9 mouse cellular contexts compared by ENCODE assay signal in the genomic region with DNA sequence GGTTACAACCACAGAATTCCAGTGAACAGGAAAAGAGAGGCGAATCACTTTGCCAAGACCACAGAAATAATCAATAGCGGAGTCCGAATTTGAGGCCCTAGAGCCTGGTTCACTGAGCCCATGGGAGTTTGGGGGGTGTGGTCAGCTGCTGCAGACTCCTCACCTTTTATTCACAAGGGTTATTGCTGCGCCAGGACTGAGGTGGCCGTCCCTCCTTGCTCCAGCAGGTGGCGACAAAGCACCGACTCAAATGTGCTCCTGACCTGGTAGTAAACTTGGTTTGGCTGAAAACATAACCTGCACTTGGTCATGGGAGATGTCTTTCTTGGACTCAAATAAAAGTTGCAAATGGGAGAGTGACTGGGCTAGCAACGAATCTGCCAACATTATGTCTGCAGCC. TPM values are rescaled to one million over a fixed set of nuclear protein-coding genes. Genes with fewer than 3 reads are reported as not detected.
DNase-seq lines count a peak whose midpoint lies in the region; ATAC-seq and TF ChIP-seq lines count a peak whose summit lies in the region.
"Had no signal": no experiment of that assay in that cellular context is flagged by ENCODE, and none has a peak within 500 bp of the region (broad histone marks: within the 10 kb centered on the region; RNA-seq: fewer than 3 reads in every experiment).

No protein-coding gene starts in this region.

- H3K27ac ChIP-seq in forebrain, embryonic 12.5 days = no peak overlapping the region
- H3K27ac ChIP-seq in hindbrain, embryonic 10.5 days = no peak overlapping the region
- H3K27ac ChIP-seq in layer of hippocampus, adult 2 months = no peak overlapping the region
- H3K27ac ChIP-seq in lung, postnatal 0 days (ENCODE audit: low read length) = no peak overlapping the region
- H3K27ac ChIP-seq: heart, embryonic 15.5 days had no signal

- TF ChIP-seq EP300 in lung, postnatal 0 days (IDR thresholded peaks at IDR 0.05) = no peak

- no peak overlapping the region for H3K4me3 ChIP-seq in forebrain, embryonic 12.5 days (replicated peaks)
- no peak overlapping the region for H3K4me3 ChIP-seq in hindbrain, embryonic 10.5 days
- H3K4me3 ChIP-seq in layer of hippocampus, adult 2 months = no peak overlapping the region
- H3K4me3 ChIP-seq in lung, postnatal 0 days (ENCODE audit: low read depth, low read length) = no peak overlapping the region
- H3K4me3 ChIP-seq: heart, embryonic 15.5 days had no signal

- no peaks in the 10 kb centered on the region for H3K9me3 ChIP-seq in forebrain, embryonic 12.5 days
- no peaks in the 10 kb centered on the region for H3K9me3 ChIP-seq in hindbrain, embryonic 10.5 days
- H3K9me3 ChIP-seq in lung, postnatal 0 days (ENCODE audit: low read length) = no peaks in the 10 kb centered on the region
- H3K9me3 ChIP-seq: heart, embryonic 15.5 days had no signal

- no peak overlapping the region for H3K4me2 ChIP-seq in forebrain, embryonic 12.5 days
- no peak overlapping the region for H3K4me2 ChIP-seq in lung, postnatal 0 days (replicated peaks; ENCODE audit: low read depth, low read length)
- H3K4me2 ChIP-seq: heart, embryonic 15.5 days had no signal

- TF ChIP-seq POLR2A in brain, embryonic 14.5 days (IDR thresholded peaks at IDR 0.05; ENCODE audit: borderline replicate concordance, extremely low read depth, insufficient read depth, insufficient read length, poor library complexity, severe bottlenecking) = no peak

- no peaks in the 10 kb centered on the region for H3K4me1 ChIP-seq in forebrain, embryonic 12.5 days
- no peaks in the 10 kb centered on the region; the same call in 1 of the 2 replicates for H3K4me1 ChIP-seq in hindbrain, embryonic 10.5 days (replicated peaks)
- no peaks in the 10 kb centered on the region for H3K4me1 ChIP-seq in lung, postnatal 0 days (ENCODE audit: insufficient read depth, low read depth, low read length)
- H3K4me1 ChIP-seq: heart, embryonic 15.5 days had no signal

- TF ChIP-seq CTCF in brain, embryonic 14.5 days (IDR thresholded peaks at IDR 0.05; ENCODE audit: borderline replicate concordance, extremely low read depth, insufficient read depth, insufficient read length) = peak; percentile 97
- TF ChIP-seq CTCF in layer of hippocampus, adult 2 months (conservative IDR thresholded peaks at IDR 0.05) = peak; percentile 90
- peak; percentile 94 for TF ChIP-seq CTCF in lung, postnatal 0 days (IDR thresholded peaks at IDR 0.05)

- no peaks in the 10 kb centered on the region for H3K27me3 ChIP-seq in forebrain, embryonic 12.5 days
- no peaks in the 10 kb centered on the region for H3K27me3 ChIP-seq in hindbrain, embryonic 10.5 days (ENCODE audit: insufficient read depth, poor library complexity, severe bottlenecking)
- H3K27me3 ChIP-seq in lung, postnatal 0 days (replicated peaks; ENCODE audit: insufficient read depth, low read length) = no peaks in the 10 kb centered on the region
- H3K27me3 ChIP-seq: heart, embryonic 15.5 days had no signal

- WGBS in forebrain, embryonic 12.5 days = 5% methylated on average over 8 of the region's 8 CpGs
- 10% methylated on average over 8 of the region's 8 CpGs for WGBS in hindbrain, embryonic 10.5 days
- WGBS in lung, postnatal 0 days = 9% methylated on average over 8 of the region's 8 CpGs

- H3K36me3 ChIP-seq in forebrain, embryonic 12.5 days (replicated peaks) = no peaks in the 10 kb centered on the region
- H3K36me3 ChIP-seq in hindbrain, embryonic 10.5 days = peaks cover 8% of the 10 kb centered on the region
- peaks cover 4% of the 10 kb centered on the region; the same call in 1 of the 2 replicates for H3K36me3 ChIP-seq in lung, postnatal 0 days (ENCODE audit: insufficient read depth, low read length)
- H3K36me3 ChIP-seq: heart, embryonic 15.5 days had no signal

- peak; percentile 58; the same call in 1 of the 2 replicates for ATAC-seq in forebrain, embryonic 12.5 days (ENCODE audit: low FRiP score)
- ATAC-seq in lung, postnatal 0 days = peak; percentile 67

- no peak overlapping the region for H3K9ac ChIP-seq in forebrain, embryonic 12.5 days
- H3K9ac ChIP-seq in lung, postnatal 0 days (replicated peaks; ENCODE audit: low read depth) = no peak overlapping the region
- H3K9ac ChIP-seq: heart, embryonic 15.5 days had no signal

- DNase-seq in ES-CJ7 (ENCODE audit: low read depth, low spot score) = peak; percentile 86
- peak; percentile 82 for DNase-seq in brain, embryonic 14.5 days (ENCODE audit: low read depth)
- DNase-seq in hindbrain, embryonic 10.5 days (ENCODE audit: low spot score) = peak; percentile 86
- DNase-seq in layer of hippocampus, adult 2 months (ENCODE audit: low spot score in 2 of 2) = peak; percentile 53 to 86
- DNase-seq in lung, postnatal 0 days (ENCODE audit: low spot score) = peak; percentile 78
- peak; percentile 90 for DNase-seq in retina, embryonic 14.5 days (ENCODE audit: low spot score)
- DNase-seq in thymus, postnatal 36 days = peak; percentile 64 to 74

RNA-seq across cellular contexts. Expression of a gene that starts 27.2 kb away (rescaled TPM):
- polyA plus RNA-seq in brain, embryonic 14.5 days (2012; rRNA removed) = 0.05 TPM in 1 of 2 replicates, not detected in the other
- polyA plus RNA-seq in forebrain, embryonic 12.5 days (2016; fragmentation: Nextera tagmentation; extraction: Ambion mirVana) = not detected in 2 replicates
- polyA plus RNA-seq in hindbrain, embryonic 10.5 days (2016; fragmentation: Nextera tagmentation; extraction: Ambion mirVana) = not detected in 2 replicates
- not detected for total RNA-seq in layer of hippocampus, adult 2 months (2021)
- not detected in 2 replicates for polyA plus RNA-seq in lung, postnatal 0 days (2015; fragmentation: Nextera tagmentation; extraction: Ambion mirVana)
- polyA plus RNA-seq: heart, embryonic 15.5 days had no signal

RNA-seq across cellular contexts. Expression of a gene that starts 36.4 kb away (rescaled TPM):
- 9.6 and 11.0 TPM in 2 replicates for polyA plus RNA-seq in brain, embryonic 14.5 days (2012; rRNA removed)
- polyA plus RNA-seq in forebrain, embryonic 12.5 days (2016; fragmentation: Nextera tagmentation; extraction: Ambion mirVana) = 9.1 and 10.2 TPM in 2 replicates
- 9.9 and 12.0 TPM in 2 replicates for polyA plus RNA-seq in hindbrain, embryonic 10.5 days (2016; fragmentation: Nextera tagmentation; extraction: Ambion mirVana)
- 1 to 10 TPM; 3.6 to 3.9 TPM for total RNA-seq in layer of hippocampus, adult 2 months (2021)
- polyA plus RNA-seq in lung, postnatal 0 days (2015; fragmentation: Nextera tagmentation; extraction: Ambion mirVana) = 20.6 and 26.3 TPM in 2 replicates
